Mouse (Mus musculus): ENCODE data around the gene Gm20538. TPM values are rescaled to one million over a fixed set of nuclear protein-coding genes. Genes with fewer than 3 reads are reported as not detected.

Gm20538 gene
- total and polyA plus RNA-seq, 3 experiments, result not detected

GRCm38 (mm10) chr19:44537416-44537815 lies 15.2 kb downstream of the Gm20538 start:
- no peaks in the 10 kb centered on the region for H3K79me2 ChIP-seq (ENCODE audit: control insufficient read depth, insufficient read depth, low read length, poor library complexity)
- H3K9me3 ChIP-seq (replicated peaks; ENCODE audit: insufficient read depth, low read length), result no peaks in the 10 kb centered on the region
- no peak overlapping the region for H3K9ac ChIP-seq (ENCODE audit: control insufficient read depth, low read depth, low read length, poor library complexity, severe bottlenecking)
- no peak overlapping the region for H3K27ac ChIP-seq (ENCODE audit: control insufficient read depth, low read depth, low read length)
- no peak overlapping the region for H3K4me3 ChIP-seq (ENCODE audit: control insufficient read depth in 1 of 2, insufficient read depth in 1 of 2, low read depth in 2 of 2, low read length in 2 of 2)
- no peaks in the 10 kb centered on the region for H3K27me3 ChIP-seq (ENCODE audit: control insufficient read depth in 1 of 2, insufficient read depth in 2 of 2, low read length in 2 of 2)
- no peak for DNase-seq (ENCODE audit: low read depth, low spot score)
- no peaks in the 10 kb centered on the region for H3K36me3 ChIP-seq (ENCODE audit: control insufficient read depth in 1 of 2, insufficient read depth in 2 of 2, low read length in 2 of 2)
- no peak for TF ChIP-seq ETS1 (IDR thresholded peaks at IDR 0.05; ENCODE audit: low read depth, low read length)
- TF ChIP-seq EP300 (IDR thresholded peaks at IDR 0.05; ENCODE audit: low read depth in 1 of 2, low read length in 2 of 2), result no peak
- no peaks in the 10 kb centered on the region for H3K4me1 ChIP-seq (ENCODE audit: control insufficient read depth in 1 of 2, insufficient read depth in 2 of 2, low read length in 2 of 2)

GRCm38 (mm10) chr19:44535376-44535775 lies 17.3 kb downstream of the Gm20538 start:
- no peak for DNase-seq (ENCODE audit: low read depth, low spot score)
- TF ChIP-seq CTCF (IDR thresholded peaks at IDR 0.05 in 2 of 3, conservative IDR thresholded peaks at IDR 0.05 in 1 of 3; ENCODE audit: control insufficient read depth in 1 of 3, insufficient read depth in 1 of 3, low read depth in 2 of 3, low read length in 3 of 3, poor library complexity in 1 of 3, severe bottlenecking in 1 of 3) (peak in 1 of 3 experiments; percentile 17; a peak in 3 of 6 replicates), USF1 (IDR thresholded peaks at IDR 0.05; ENCODE audit: low read depth, low read length) (no peak), RAD21 (IDR thresholded peaks at IDR 0.05; ENCODE audit: low read depth, low read length) (peak; percentile 25)
- Histone ChIP-seq H3K4me1 (ENCODE audit: control insufficient read depth in 1 of 2, insufficient read depth in 2 of 2, low read length in 2 of 2) (no peaks in the 10 kb centered on the region), H3K9ac (ENCODE audit: control insufficient read depth, low read depth, low read length, poor library complexity, severe bottlenecking) (no peak overlapping the region), H3K4me3 (ENCODE audit: control insufficient read depth in 1 of 2, insufficient read depth in 1 of 2, low read depth in 2 of 2, low read length in 2 of 2) (no peak overlapping the region), H3K79me2 (ENCODE audit: control insufficient read depth, insufficient read depth, low read length, poor library complexity) (no peaks in the 10 kb centered on the region), H3K36me3 (ENCODE audit: control insufficient read depth in 1 of 2, insufficient read depth in 2 of 2, low read length in 2 of 2) (no peaks in the 10 kb centered on the region), H3K27me3 (ENCODE audit: control insufficient read depth in 1 of 2, insufficient read depth in 2 of 2, low read length in 2 of 2) (no peaks in the 10 kb centered on the region), H3K9me3 (replicated peaks; ENCODE audit: insufficient read depth, low read length) (no peaks in the 10 kb centered on the region), H3K27ac (ENCODE audit: control insufficient read depth, low read depth, low read length) (no peak overlapping the region)

- Histone ChIP-seq H3K4me1 (ENCODE audit: control insufficient read depth in 1 of 2, insufficient read depth in 2 of 2, low read length in 2 of 2) (no peaks in the 10 kb centered on the region), H3K36me3 (ENCODE audit: control insufficient read depth in 1 of 2, insufficient read depth in 2 of 2, low read length in 2 of 2) (no peaks in the 10 kb centered on the region), H3K4me3 (ENCODE audit: control insufficient read depth in 1 of 2, insufficient read depth in 1 of 2, low read depth in 2 of 2, low read length in 2 of 2) (no peak overlapping the region), H3K9ac (ENCODE audit: control insufficient read depth, low read depth, low read length, poor library complexity, severe bottlenecking) (no peak overlapping the region), H3K79me2 (ENCODE audit: control insufficient read depth, insufficient read depth, low read length, poor library complexity) (no peaks in the 10 kb centered on the region), H3K9me3 (replicated peaks; ENCODE audit: insufficient read depth, low read length) (no peaks in the 10 kb centered on the region), H3K27me3 (ENCODE audit: control insufficient read depth in 1 of 2, insufficient read depth in 2 of 2, low read length in 2 of 2) (no peaks in the 10 kb centered on the region), H3K27ac (ENCODE audit: control insufficient read depth, low read depth, low read length) (no peak overlapping the region)
- no peak for TF ChIP-seq HCFC1 (IDR thresholded peaks at IDR 0.05; ENCODE audit: low read depth, low read length)
- TF ChIP-seq NRF1 (IDR thresholded peaks at IDR 0.05; ENCODE audit: insufficient read depth, low read depth, low read length, poor library complexity, severe bottlenecking), result no peak
- no peak for DNase-seq (ENCODE audit: low read depth, low spot score)
These were observed 22.6 kb downstream of the Gm20538 start for GRCm38 (mm10) chr19:44530018-44530417.

- no peak overlapping the region for H3K4me3 ChIP-seq (ENCODE audit: control insufficient read depth in 1 of 2, insufficient read depth in 1 of 2, low read depth in 2 of 2, low read length in 2 of 2)
- no peaks in the 10 kb centered on the region for H3K79me2 ChIP-seq (ENCODE audit: control insufficient read depth, insufficient read depth, low read length, poor library complexity)
- no peak overlapping the region for H3K9ac ChIP-seq (ENCODE audit: control insufficient read depth, low read depth, low read length, poor library complexity, severe bottlenecking)
- H3K4me1 ChIP-seq (ENCODE audit: control insufficient read depth in 1 of 2, insufficient read depth in 2 of 2, low read length in 2 of 2), result no peaks in the 10 kb centered on the region
- no peaks in the 10 kb centered on the region for H3K27me3 ChIP-seq (ENCODE audit: control insufficient read depth in 1 of 2, insufficient read depth in 2 of 2, low read length in 2 of 2)
- no peaks in the 10 kb centered on the region for H3K9me3 ChIP-seq (replicated peaks; ENCODE audit: insufficient read depth, low read length)
- H3K36me3 ChIP-seq (ENCODE audit: control insufficient read depth in 1 of 2, insufficient read depth in 2 of 2, low read length in 2 of 2), result no peaks in the 10 kb centered on the region
- no peak for TF ChIP-seq MAFK (IDR thresholded peaks at IDR 0.05; ENCODE audit: borderline replicate concordance, low read depth, low read length)
- TF ChIP-seq ELF1 (IDR thresholded peaks at IDR 0.05; ENCODE audit: low read depth, low read length), result no peak
- TF ChIP-seq TCF12 (IDR thresholded peaks at IDR 0.05; ENCODE audit: low read depth, low read length), result no peak
- TF ChIP-seq MYB (IDR thresholded peaks at IDR 0.05; ENCODE audit: low read depth, low read length), result no peak
- no peak for TF ChIP-seq TBP (IDR thresholded peaks at IDR 0.05; ENCODE audit: low read depth, low read length)
- TF ChIP-seq NRF1 (IDR thresholded peaks at IDR 0.05; ENCODE audit: insufficient read depth, low read depth, low read length, poor library complexity, severe bottlenecking), result no peak
- no peak for TF ChIP-seq JUND (IDR thresholded peaks at IDR 0.05; ENCODE audit: low read depth, low read length)
- DNase-seq (ENCODE audit: low read depth, low spot score), result no peak
- no peak overlapping the region for H3K27ac ChIP-seq (ENCODE audit: control insufficient read depth, low read depth, low read length)
These were observed 27.0 kb downstream of the Gm20538 start for GRCm38 (mm10) chr19:44525551-44526205.

Measured in MEL (cell line).